In the genomic region with DNA sequence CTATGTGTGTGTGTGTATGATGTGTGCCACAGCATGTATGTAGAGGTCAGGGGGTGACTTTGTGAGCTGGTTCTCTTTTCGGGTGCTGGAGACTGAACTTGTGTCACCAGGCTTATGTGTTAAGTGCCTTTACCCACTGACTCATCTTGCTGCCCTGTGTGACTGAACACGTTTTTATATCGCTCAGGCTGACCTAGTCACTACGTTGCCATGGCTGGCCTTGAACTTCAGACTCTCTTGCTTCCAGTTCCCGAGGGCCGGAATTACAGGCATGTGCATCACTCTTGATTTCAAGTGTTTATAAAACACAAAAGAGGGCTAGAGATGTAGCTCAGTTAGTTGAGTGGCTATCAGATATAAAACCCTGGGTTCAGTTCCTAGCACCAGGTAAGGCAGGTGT, we compare ENCODE assay signal across 13 mouse cellular contexts. TPM values are rescaled to one million over a fixed set of nuclear protein-coding genes. Genes with fewer than 3 reads are reported as not detected.
"Had no signal": no experiment of that assay in that cellular context is flagged by ENCODE, and none has a peak within 500 bp of the region (broad histone marks: within the 10 kb centered on the region; RNA-seq: fewer than 3 reads in every experiment).

No protein-coding gene starts in this region.

- DNase-seq: liver, postnatal 0 days; lung, adult 2 months; lung, postnatal 14 days; lung, postnatal 36 days; retina, postnatal 1 day; right cerebral cortex, adult 18-20 months; right cerebral cortex, postnatal 25 days; right cerebral cortex, postnatal 4 days; spleen, adult 18-20 months; thymus, adult 18-20 months; thymus, postnatal 14 days; thymus, postnatal 36 days had no signal

RNA-seq across cellular contexts. Expression of gene Smpd3, which starts 43.2 kb away (rescaled TPM):
- total RNA-seq: megakaryocyte progenitor cell, adult 5-6 weeks had no signal
